Mouse (Mus musculus): ENCODE measurements at regions not wholly inside any gene's neighbourhood (a gene's known extent, or its start where the extent isn't known, plus 50 kb on each side); places are given as distances from the start of the nearest gene placed in this dataset.
A peak's percentile ranks its signal among the peaks of the same experiment; 100 is the strongest.

- Histone ChIP-seq H3K9me3 (replicated peaks; ENCODE audit: low read length) (no peaks in the 10 kb centered on the region), H3K4me1 (replicated peaks; ENCODE audit: insufficient read depth, low read length) (peaks cover 6% of the 10 kb centered on the region), H3K4me3 (replicated peaks; ENCODE audit: low read depth, low read length) (no peak overlapping the region), H3K27ac (peak overlapping the region; percentile 71), H3K36me3 (ENCODE audit: insufficient read depth, low read length) (no peaks in the 10 kb centered on the region), H3K9ac (ENCODE audit: low read depth, low read length) (no peak overlapping the region), H3K4me2 (ENCODE audit: low read length) (peak overlapping the region; percentile 10; the same call in 1 of the 2 replicates), H3K27me3 (ENCODE audit: insufficient read depth, low read length) (no peaks in the 10 kb centered on the region)
- TF ChIP-seq CTCF (IDR thresholded peaks at IDR 0.05; ENCODE audit: low read depth) = no peak
- WGBS = 13% methylated on average over 8 of the region's 8 CpGs
- peak; percentile 67 for DNase-seq (ENCODE audit: low spot score)
- no peak for ATAC-seq (replicated peaks; ENCODE audit: low FRiP score, low read depth)
These were observed 67.7 kb upstream of the BC052040 start for GRCm38 (mm10) chr2:115513774-115514231.

DNA sequence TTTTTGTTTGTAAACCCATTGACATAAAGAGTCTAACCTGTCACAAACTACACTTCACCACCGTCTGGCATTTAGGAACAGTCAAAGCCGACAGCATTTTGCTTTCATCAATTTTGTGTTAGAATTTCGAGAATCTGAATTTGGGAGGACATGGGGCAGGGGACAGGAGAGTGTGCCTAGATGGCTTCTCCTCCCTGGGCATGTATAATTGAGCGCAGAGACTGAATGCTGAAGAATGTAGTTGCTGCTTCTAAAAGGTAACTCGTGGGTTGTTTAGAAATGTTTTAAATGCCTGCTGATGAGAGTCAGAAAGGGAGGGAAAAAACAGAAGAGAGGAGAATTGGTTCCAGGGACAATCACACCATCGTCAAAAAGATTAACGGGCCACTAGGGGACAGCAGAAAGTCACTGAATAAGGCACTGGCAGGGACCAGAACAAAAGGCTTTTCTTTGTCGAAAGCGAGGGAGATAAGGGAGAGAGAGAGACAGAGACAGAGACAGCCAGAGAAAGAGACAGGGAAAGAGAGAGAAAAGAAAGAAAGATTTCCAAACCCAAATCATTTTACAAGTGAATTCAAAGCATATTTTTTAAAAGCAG, 66.6 kb upstream of the BC052040 start:
- H3K4me1 ChIP-seq (replicated peaks; ENCODE audit: insufficient read depth, low read length) = peaks cover 6% of the 10 kb centered on the region
- H3K4me2 ChIP-seq (ENCODE audit: low read length) = no peak overlapping the region
- no peaks in the 10 kb centered on the region for H3K36me3 ChIP-seq (ENCODE audit: insufficient read depth, low read length)
- H3K9me3 ChIP-seq (replicated peaks; ENCODE audit: low read length) = no peaks in the 10 kb centered on the region
- no peak overlapping the region for H3K4me3 ChIP-seq (replicated peaks; ENCODE audit: low read depth, low read length)
- H3K27ac ChIP-seq = 0 out of 2 replicates have a peak overlapping the region, but pooled peaks have one; percentile 8
- peak; percentile 86 for TF ChIP-seq CTCF (IDR thresholded peaks at IDR 0.05; ENCODE audit: low read depth)
- DNase-seq (ENCODE audit: low spot score) = peak; percentile 93
- no peak overlapping the region for H3K9ac ChIP-seq (ENCODE audit: low read depth, low read length)
- 0 out of 2 replicates have a peak, but pooled peaks have one; percentile 33 for ATAC-seq (replicated peaks; ENCODE audit: low FRiP score, low read depth)
- no peaks in the 10 kb centered on the region for H3K27me3 ChIP-seq (ENCODE audit: insufficient read depth, low read length)
- 9% methylated on average over 9 of the region's 9 CpGs for WGBS

DNA sequence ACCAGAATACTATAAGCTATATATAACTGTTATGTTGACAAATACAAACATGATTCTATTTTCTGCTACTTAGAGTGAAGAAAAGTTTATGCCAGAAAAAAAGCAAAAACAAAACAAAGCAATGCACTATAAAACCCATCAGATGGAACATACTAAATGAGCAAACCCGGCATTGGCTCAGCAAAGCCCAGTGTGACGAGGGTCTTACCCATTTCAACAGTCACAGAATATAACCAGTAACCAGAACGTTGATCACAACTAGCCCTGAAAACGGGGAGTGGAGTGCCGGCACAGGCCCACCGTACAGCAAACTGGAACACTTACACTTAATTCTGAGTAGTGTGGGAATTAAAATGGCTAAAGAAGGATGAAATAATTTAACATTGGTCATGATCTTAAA, 66.0 kb upstream of the BC052040 start:
- no peak for ATAC-seq (replicated peaks; ENCODE audit: low FRiP score, low read depth)
- no peak overlapping the region for H3K4me3 ChIP-seq (replicated peaks; ENCODE audit: low read depth, low read length)
- 49% methylated on average over 6 of the region's 6 CpGs for WGBS
- H3K9me3 ChIP-seq (replicated peaks; ENCODE audit: low read length) = no peaks in the 10 kb centered on the region
- DNase-seq (ENCODE audit: low spot score) = no peak
- peaks cover 6% of the 10 kb centered on the region for H3K4me1 ChIP-seq (replicated peaks; ENCODE audit: insufficient read depth, low read length)
- no peaks in the 10 kb centered on the region for H3K27me3 ChIP-seq (ENCODE audit: insufficient read depth, low read length)
- no peak overlapping the region for H3K4me2 ChIP-seq (ENCODE audit: low read length)
- H3K27ac ChIP-seq = peak overlapping the region; percentile 31; the same call in 1 of the 2 replicates
- no peak for TF ChIP-seq CTCF (IDR thresholded peaks at IDR 0.05; ENCODE audit: low read depth)
- H3K9ac ChIP-seq (ENCODE audit: low read depth, low read length) = no peak overlapping the region
- no peaks in the 10 kb centered on the region for H3K36me3 ChIP-seq (ENCODE audit: insufficient read depth, low read length)

DNA sequence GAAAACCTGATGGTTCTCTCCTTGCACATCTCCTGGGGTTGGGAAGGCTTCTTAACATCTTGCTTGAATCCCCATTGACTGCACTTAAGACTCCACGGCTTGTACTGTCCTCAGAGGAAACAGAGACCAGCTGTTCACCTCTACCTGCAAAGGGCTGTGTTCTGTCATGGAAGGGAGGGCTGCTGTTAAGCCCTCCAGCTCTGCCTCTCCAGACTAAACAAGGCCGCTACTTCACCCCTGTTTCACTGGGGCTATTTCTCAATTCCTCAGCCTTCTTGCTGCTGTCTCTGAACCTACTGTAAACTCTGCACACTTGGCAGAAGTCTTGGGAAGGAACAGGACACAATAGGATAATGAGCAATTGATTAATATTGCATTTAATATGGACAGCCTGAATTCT, 64.7 kb upstream of the BC052040 start:
- H3K9me3 ChIP-seq (replicated peaks; ENCODE audit: low read length) = no peaks in the 10 kb centered on the region
- no peak for TF ChIP-seq CTCF (IDR thresholded peaks at IDR 0.05; ENCODE audit: low read depth)
- no peak overlapping the region for H3K9ac ChIP-seq (ENCODE audit: low read depth, low read length)
- H3K27ac ChIP-seq = no peak overlapping the region
- no peaks in the 10 kb centered on the region for H3K36me3 ChIP-seq (ENCODE audit: insufficient read depth, low read length)
- DNase-seq (ENCODE audit: low spot score) (peak; percentile 32), ATAC-seq (replicated peaks; ENCODE audit: low FRiP score, low read depth) (no peak)
- no peak overlapping the region for H3K4me3 ChIP-seq (replicated peaks; ENCODE audit: low read depth, low read length)
- 32% methylated on average over 2 of the region's 2 CpGs for WGBS
- no peaks in the 10 kb centered on the region for H3K27me3 ChIP-seq (ENCODE audit: insufficient read depth, low read length)
- peaks cover 6% of the 10 kb centered on the region for H3K4me1 ChIP-seq (replicated peaks; ENCODE audit: insufficient read depth, low read length)
- no peak overlapping the region for H3K4me2 ChIP-seq (ENCODE audit: low read length)

GRCm38 (mm10) chr2:115519974-115520373, 61.5 kb upstream of the BC052040 start:
- no peaks in the 10 kb centered on the region for H3K36me3 ChIP-seq (ENCODE audit: insufficient read depth, low read length)
- no peak overlapping the region for H3K27ac ChIP-seq
- H3K27me3 ChIP-seq (ENCODE audit: insufficient read depth, low read length) = no peaks in the 10 kb centered on the region
- H3K4me3 ChIP-seq (replicated peaks; ENCODE audit: low read depth, low read length) = no peak overlapping the region
- 35% methylated on average over 5 of the region's 5 CpGs for WGBS
- H3K9ac ChIP-seq (ENCODE audit: low read depth, low read length) = no peak overlapping the region
- ATAC-seq (replicated peaks; ENCODE audit: low FRiP score, low read depth) (no peak), DNase-seq (ENCODE audit: low spot score) (peak; percentile 34)
- no peak for TF ChIP-seq CTCF (IDR thresholded peaks at IDR 0.05; ENCODE audit: low read depth)
- no peaks in the 10 kb centered on the region for H3K9me3 ChIP-seq (replicated peaks; ENCODE audit: low read length)
- no peak overlapping the region for H3K4me2 ChIP-seq (ENCODE audit: low read length)
- no peaks in the 10 kb centered on the region for H3K4me1 ChIP-seq (replicated peaks; ENCODE audit: insufficient read depth, low read length)

GRCm38 (mm10) chr2:115520413-115521139, 60.9 kb upstream of the BC052040 start:
- Histone ChIP-seq H3K36me3 (ENCODE audit: insufficient read depth, low read length) (no peaks in the 10 kb centered on the region), H3K9me3 (replicated peaks; ENCODE audit: low read length) (no peaks in the 10 kb centered on the region), H3K27ac (no peak overlapping the region), H3K27me3 (ENCODE audit: insufficient read depth, low read length) (no peaks in the 10 kb centered on the region), H3K4me1 (replicated peaks; ENCODE audit: insufficient read depth, low read length) (no peaks in the 10 kb centered on the region), H3K4me2 (ENCODE audit: low read length) (no peak overlapping the region), H3K9ac (ENCODE audit: low read depth, low read length) (no peak overlapping the region), H3K4me3 (replicated peaks; ENCODE audit: low read depth, low read length) (no peak overlapping the region)
- no peak for TF ChIP-seq CTCF (IDR thresholded peaks at IDR 0.05; ENCODE audit: low read depth)
- DNase-seq (ENCODE audit: low spot score) (no peak), ATAC-seq (replicated peaks; ENCODE audit: low FRiP score, low read depth) (no peak)
- WGBS = 58% methylated on average over 10 of the region's 10 CpGs
